Mouse (Mus musculus): ENCODE results near the gene Rps28. TPM values are rescaled to one million over a fixed set of nuclear protein-coding genes. Genes with fewer than 3 reads are reported as not detected.
A peak's percentile ranks its signal among the peaks of the same experiment; 100 is the strongest.
"Not testable (repeated sequence)": the region's sequence is repeated elsewhere in the genome, so short reads cannot be mapped to it uniquely, and the experiment has no call there.

Rps28 gene
- polyA plus RNA-seq, 1 experiment, result 444 TPM

GRCm38 (mm10) chr17:33842966-33843795 lies 18.8 kb upstream of the Rps28 start, which contains the start of gene Cd320:
Cd320 (plus strand) TSS chr17:33843091.
- H3K27me3 ChIP-seq (ENCODE audit: control insufficient read depth, insufficient read depth, low read length), result no peaks in the 10 kb centered on the region
- peak within 1 kb of the TSS; percentile 68 for H3K4me3 ChIP-seq (ENCODE audit: low read depth, low read length)
- H3K27ac ChIP-seq (ENCODE audit: insufficient read depth, low read depth, low read length), result no peak within 1 kb of the TSS
- no peak for TF ChIP-seq POLR2A (IDR thresholded peaks at IDR 0.05; ENCODE audit: low read depth, low read length)
- TF ChIP-seq CTCF (IDR thresholded peaks at IDR 0.05; ENCODE audit: extremely low read depth, insufficient read length, insufficient replicate concordance, low read depth, low read length), result no peak
- peaks cover 4% of the 10 kb centered on the region; the same call in 1 of the 2 replicates for H3K36me3 ChIP-seq (ENCODE audit: control insufficient read depth, insufficient read depth, low read length)
- H3K4me1 ChIP-seq (ENCODE audit: control insufficient read depth, insufficient read depth, insufficient read length, low read length), result no peaks in the 10 kb centered on the region
- WGBS, result under 1% methylated on average over 45 of the region's 45 CpGs

DNA sequence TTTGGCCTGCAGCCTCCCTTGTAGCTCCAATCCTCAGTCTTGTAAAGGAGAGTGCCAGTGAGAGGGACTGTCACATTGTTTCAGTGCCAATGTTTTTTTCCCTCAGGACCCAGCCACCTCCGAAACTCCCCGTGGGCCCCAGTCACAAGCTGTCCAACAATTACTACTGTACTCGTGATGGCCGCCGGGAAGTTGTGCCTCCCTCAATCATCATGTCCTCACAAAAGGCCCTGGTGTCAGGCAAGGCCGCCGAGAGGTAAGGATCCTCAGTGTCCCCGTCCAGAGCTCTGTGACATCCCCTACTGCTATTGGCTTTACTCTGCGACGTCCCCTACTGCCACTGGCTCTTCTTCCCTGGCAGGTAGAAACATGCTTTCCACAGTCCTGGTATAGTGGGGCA lies 5.2 kb upstream of the Rps28 start:
- no peak overlapping the region for H3K27ac ChIP-seq (ENCODE audit: insufficient read depth, low read depth, low read length)
- no peak for TF ChIP-seq POLR2A (IDR thresholded peaks at IDR 0.05; ENCODE audit: low read depth, low read length)
- no peak for TF ChIP-seq CTCF (IDR thresholded peaks at IDR 0.05; ENCODE audit: extremely low read depth, insufficient read length, insufficient replicate concordance, low read depth, low read length)
- H3K36me3 ChIP-seq (ENCODE audit: control insufficient read depth, insufficient read depth, low read length), result peaks cover 47% of the 10 kb centered on the region
- H3K4me3 ChIP-seq (ENCODE audit: low read depth, low read length), result no peak overlapping the region
- peaks cover 10% of the 10 kb centered on the region for H3K4me1 ChIP-seq (ENCODE audit: control insufficient read depth, insufficient read depth, insufficient read length, low read length)
- H3K27me3 ChIP-seq (ENCODE audit: control insufficient read depth, insufficient read depth, low read length), result no peaks in the 10 kb centered on the region
- WGBS, result 74% methylated on average over 10 of the region's 10 CpGs

DNA sequence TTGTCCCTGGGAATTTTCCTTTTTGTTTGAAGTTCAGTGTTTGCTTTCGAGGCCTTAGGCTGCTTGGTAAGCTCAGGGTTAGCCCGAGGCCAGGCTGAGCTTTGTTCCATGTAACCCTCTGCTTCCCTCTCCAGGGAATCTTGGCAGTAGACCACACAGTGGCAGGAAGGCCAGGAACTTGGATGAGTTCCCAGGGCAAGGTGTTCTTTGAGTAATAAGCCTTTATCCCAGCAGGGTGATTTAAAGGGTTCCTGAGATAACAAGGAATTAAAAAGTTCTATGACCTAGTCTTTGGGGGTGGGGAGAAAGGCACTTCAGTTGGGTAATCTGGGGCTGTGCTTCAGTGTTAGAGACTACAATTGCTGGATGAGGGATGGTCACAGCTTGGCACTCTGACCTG lies 4.5 kb upstream of the Rps28 start:
- H3K27ac ChIP-seq (ENCODE audit: insufficient read depth, low read depth, low read length), result no peak overlapping the region; the same call in 1 of the 2 replicates
- no peak overlapping the region for H3K4me3 ChIP-seq (ENCODE audit: low read depth, low read length)
- TF ChIP-seq CTCF (IDR thresholded peaks at IDR 0.05; ENCODE audit: extremely low read depth, insufficient read length, insufficient replicate concordance, low read depth, low read length), result no peak
- no peak for TF ChIP-seq POLR2A (IDR thresholded peaks at IDR 0.05; ENCODE audit: low read depth, low read length)
- H3K4me1 ChIP-seq (ENCODE audit: control insufficient read depth, insufficient read depth, insufficient read length, low read length), result peaks cover 10% of the 10 kb centered on the region
- 17% methylated on average over 2 of the region's 2 CpGs for WGBS
- H3K27me3 ChIP-seq (ENCODE audit: control insufficient read depth, insufficient read depth, low read length), result no peaks in the 10 kb centered on the region
- peaks cover 42% of the 10 kb centered on the region for H3K36me3 ChIP-seq (ENCODE audit: control insufficient read depth, insufficient read depth, low read length)

- TF ChIP-seq POLR2A (IDR thresholded peaks at IDR 0.05; ENCODE audit: low read depth, low read length) (no peak), CTCF (IDR thresholded peaks at IDR 0.05; ENCODE audit: extremely low read depth, insufficient read length, insufficient replicate concordance, low read depth, low read length) (peak; percentile 70; the same call in 1 of the 2 replicates)
- Histone ChIP-seq H3K27ac (ENCODE audit: insufficient read depth, low read depth, low read length) (no peak overlapping the region), H3K27me3 (ENCODE audit: control insufficient read depth, insufficient read depth, low read length) (no peaks in the 10 kb centered on the region), H3K36me3 (ENCODE audit: control insufficient read depth, insufficient read depth, low read length) (peaks cover 39% of the 10 kb centered on the region), H3K4me1 (ENCODE audit: control insufficient read depth, insufficient read depth, insufficient read length, low read length) (peaks cover 17% of the 10 kb centered on the region), H3K4me3 (ENCODE audit: low read depth, low read length) (no peak overlapping the region)
- WGBS, result 0% methylated on average over 3 of the region's 3 CpGs
These were observed 2.5 kb upstream of the Rps28 start for GRCm38 (mm10) chr17:33826850-33827249.

GRCm38 (mm10) chr17:33825462-33825861 lies 1.1 kb upstream of the Rps28 start:
- no peak overlapping the region for H3K4me3 ChIP-seq (ENCODE audit: low read depth, low read length)
- 73% methylated on average over 8 of the region's 8 CpGs for WGBS
- TF ChIP-seq CTCF (IDR thresholded peaks at IDR 0.05; ENCODE audit: extremely low read depth, insufficient read length, insufficient replicate concordance, low read depth, low read length) (no peak), POLR2A (IDR thresholded peaks at IDR 0.05; ENCODE audit: low read depth, low read length) (no peak)
- H3K36me3 ChIP-seq (ENCODE audit: control insufficient read depth, insufficient read depth, low read length), result peaks cover 35% of the 10 kb centered on the region
- no peak overlapping the region for H3K27ac ChIP-seq (ENCODE audit: insufficient read depth, low read depth, low read length)
- H3K27me3 ChIP-seq (ENCODE audit: control insufficient read depth, insufficient read depth, low read length), result no peaks in the 10 kb centered on the region
- peaks cover 17% of the 10 kb centered on the region for H3K4me1 ChIP-seq (ENCODE audit: control insufficient read depth, insufficient read depth, insufficient read length, low read length)

GRCm38 (mm10) chr17:33824997-33825330 lies 602 bp upstream of the Rps28 start:
- H3K4me1 ChIP-seq (ENCODE audit: control insufficient read depth, insufficient read depth, insufficient read length, low read length), result peaks cover 17% of the 10 kb centered on the region
- not testable (repeated sequence) for H3K27ac ChIP-seq (ENCODE audit: insufficient read depth, low read depth, low read length); H3K27me3 ChIP-seq (ENCODE audit: control insufficient read depth, insufficient read depth, low read length)
- peak overlapping the region; percentile 87 for H3K4me3 ChIP-seq (ENCODE audit: low read depth, low read length)
- 3% methylated on average over 6 of the region's 6 CpGs for WGBS
- peaks cover 30% of the 10 kb centered on the region for H3K36me3 ChIP-seq (ENCODE audit: control insufficient read depth, insufficient read depth, low read length)

DNA sequence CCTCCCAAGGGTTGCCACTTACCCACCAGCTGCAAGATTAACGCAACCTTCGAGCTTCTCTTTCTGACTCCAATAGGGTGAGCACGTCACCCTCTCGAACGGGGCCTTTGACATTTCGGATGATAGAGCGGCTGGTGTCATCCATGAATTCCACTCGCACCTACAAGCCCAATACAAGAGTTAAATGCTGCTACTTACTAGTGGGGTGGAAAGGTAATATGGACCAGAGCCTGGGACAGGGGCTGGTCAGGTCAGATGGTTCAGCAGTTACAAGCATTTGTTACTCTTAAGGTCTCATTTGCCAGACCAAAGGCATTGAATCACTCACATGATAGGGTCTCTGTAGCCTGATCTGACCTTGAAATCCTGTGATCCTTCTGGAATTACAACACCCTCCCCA lies 1.2 kb downstream of the Rps28 start:
- WGBS, result 51% methylated on average over 8 of the region's 8 CpGs
- H3K4me3 ChIP-seq (ENCODE audit: low read depth, low read length), result not testable (repeated sequence)
- H3K36me3 ChIP-seq (ENCODE audit: control insufficient read depth, insufficient read depth, low read length), result peaks cover 26% of the 10 kb centered on the region

More for the DNA sequence above, 1.2 kb downstream of the Rps28 start:
- H3K27me3 ChIP-seq (ENCODE audit: control insufficient read depth, insufficient read depth, low read length); H3K27ac ChIP-seq (ENCODE audit: insufficient read depth, low read depth, low read length): not testable (repeated sequence)
- peaks cover 12% of the 10 kb centered on the region for H3K4me1 ChIP-seq (ENCODE audit: control insufficient read depth, insufficient read depth, insufficient read length, low read length)

All from small intestine, adult 2 months (tissue).